Mouse (Mus musculus) neural tube, embryonic 10.5 days (tissue): Measurements from ENCODE around the gene Grid2.
"Not testable (repeated sequence)": the region's sequence is repeated elsewhere in the genome, so short reads cannot be mapped to it uniquely, and the experiment has no call there.

Experiments used
- DNase-seq: peaks from one replicate; pipeline ENCODE4 v3.0.0-alpha.2; 2017; ENCODE audit warnings: low spot score; ENCODE audit errors: extremely low spot score

The Grid2 gene

DNA sequence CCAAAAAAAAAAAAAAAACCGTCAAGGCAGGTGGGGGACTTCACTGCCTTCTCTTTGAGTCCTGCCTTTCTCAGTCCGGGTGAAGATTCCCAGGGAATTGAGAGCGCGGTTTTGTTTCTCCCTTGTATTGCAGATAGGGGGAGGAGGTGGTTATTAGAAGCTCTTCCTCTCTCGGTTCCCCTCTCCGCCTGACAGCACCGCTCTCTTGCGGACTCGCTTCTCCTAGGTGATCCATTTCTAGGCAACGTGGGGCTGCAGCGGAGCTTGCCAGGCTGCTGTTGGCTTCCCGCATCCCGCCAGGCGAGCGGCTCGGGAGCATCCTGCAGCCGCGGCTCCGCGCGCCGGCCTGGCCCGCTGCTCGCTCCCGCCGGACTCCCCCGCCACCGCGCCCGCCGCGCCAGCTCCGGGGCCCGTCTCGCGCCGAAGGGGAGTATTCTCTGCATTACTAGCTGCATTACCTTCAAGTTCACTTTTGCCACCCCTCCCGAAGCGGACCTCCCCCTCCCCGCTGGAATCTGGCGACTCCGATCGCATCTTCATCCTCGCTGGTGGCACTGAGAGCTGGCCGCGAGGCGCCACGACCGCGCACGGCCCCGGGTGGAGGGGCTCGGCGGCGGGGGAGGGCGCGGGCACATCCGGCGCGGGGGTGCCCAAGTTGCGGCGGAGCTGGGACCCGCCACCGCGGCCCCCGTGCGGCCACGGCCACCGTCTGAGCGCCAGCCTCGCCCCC, at the start of gene Grid2:
Gene Grid2, plus strand, starts transcription at position 51 of the 730 bp plus-strand sequence.
- DNase-seq = peak; percentile 76

GRCm38 (mm10) chr6:63250738-63251137, 4.9 kb upstream of the Grid2 start:
- no peak for DNase-seq

DNA sequence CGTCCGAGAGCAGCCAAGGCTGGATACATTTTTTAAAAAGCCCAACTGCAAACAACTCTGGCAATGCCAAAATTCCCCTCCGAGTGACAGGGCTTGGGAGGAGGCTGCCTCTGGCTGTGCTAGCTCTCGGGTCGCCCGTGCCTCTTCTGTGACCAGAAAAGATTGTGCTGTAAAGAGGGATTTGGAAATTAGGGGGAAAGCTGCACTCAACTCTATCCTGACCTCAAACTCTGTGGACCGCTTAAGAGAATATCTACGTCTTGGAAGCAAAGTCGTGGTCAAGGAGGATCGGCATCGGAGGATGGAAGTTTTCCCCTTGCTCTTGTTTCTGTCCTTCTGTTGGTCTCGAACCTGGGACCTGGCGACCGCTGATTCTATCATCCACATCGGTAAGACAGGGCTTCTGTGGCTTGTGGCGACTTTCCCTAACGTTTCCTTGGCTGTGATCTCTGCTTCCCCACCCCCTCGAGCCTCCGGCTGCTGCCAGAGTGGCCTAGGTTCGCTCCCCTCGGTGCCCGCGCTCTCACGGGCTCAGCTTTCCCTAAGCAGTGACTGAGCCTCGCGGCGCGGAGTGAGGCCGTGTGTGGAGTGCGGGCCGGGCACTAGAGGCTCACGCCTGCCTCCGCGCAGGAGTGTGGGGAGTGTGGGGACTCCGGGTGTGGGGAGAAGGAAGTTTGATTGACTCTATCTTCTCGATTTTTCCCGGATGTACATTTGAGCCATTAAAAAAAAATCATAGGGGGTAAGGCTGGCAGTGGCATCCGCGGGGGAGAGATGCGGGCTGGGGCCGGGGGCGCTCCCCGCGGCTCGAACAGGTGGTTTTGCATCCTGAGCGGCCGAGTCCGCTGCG, 1.1 kb downstream of the Grid2 start:
- DNase-seq = peak; percentile 64

DNA sequence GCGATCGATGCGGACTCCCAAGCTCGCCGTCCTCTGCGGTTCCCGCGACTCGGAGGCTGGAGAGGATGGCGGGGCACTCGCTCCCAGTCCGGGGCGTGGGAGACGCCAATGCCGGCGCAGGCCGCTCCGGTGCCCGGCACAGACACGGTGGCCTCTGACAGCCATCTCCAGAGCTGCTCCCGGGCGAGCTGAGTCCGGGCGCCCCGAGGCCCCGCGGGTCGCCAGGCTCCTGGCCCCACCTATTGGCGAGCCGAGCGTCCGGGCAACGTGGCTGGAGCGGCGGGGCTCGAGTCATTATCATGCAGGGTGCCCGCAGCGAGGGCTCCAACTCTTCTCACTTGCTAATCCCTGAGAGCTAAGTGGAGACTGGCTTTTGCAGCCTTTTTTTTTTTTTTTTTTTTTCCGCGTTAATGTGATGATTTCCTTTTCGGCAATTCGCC, 1.8 kb downstream of the Grid2 start:
- peak; percentile 78 for DNase-seq

DNA sequence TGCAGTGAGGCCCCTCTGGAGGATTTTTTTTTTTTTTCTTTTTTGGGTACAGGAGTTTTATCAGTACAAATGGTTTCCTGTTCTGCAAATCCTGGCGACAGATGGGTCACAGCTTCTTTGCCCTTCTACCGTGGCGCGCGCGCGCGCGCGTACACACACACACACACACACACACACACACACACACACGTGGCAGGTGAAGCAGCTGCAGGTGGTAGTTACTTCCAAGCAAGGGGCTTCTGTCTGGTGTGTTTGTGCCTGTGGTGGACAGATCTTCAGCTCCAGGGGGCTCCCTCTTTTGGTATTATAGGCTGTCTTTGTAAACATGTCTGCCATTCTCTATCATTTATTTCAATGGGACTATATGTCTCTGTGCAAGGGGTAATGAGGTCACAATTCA, 2.2 kb downstream of the Grid2 start:
- peak; percentile 47 for DNase-seq

- DNase-seq = peak; percentile 18
Measured at GRCm38 (mm10) chr6:63259764-63260163, 4.1 kb downstream of the Grid2 start.

GRCm38 (mm10) chr6:63284419-63284818, 28.7 kb downstream of the Grid2 start:
- DNase-seq = no peak

GRCm38 (mm10) chr6:63342438-63343004, 86.8 kb downstream of the Grid2 start:
- DNase-seq = no peak

DNA sequence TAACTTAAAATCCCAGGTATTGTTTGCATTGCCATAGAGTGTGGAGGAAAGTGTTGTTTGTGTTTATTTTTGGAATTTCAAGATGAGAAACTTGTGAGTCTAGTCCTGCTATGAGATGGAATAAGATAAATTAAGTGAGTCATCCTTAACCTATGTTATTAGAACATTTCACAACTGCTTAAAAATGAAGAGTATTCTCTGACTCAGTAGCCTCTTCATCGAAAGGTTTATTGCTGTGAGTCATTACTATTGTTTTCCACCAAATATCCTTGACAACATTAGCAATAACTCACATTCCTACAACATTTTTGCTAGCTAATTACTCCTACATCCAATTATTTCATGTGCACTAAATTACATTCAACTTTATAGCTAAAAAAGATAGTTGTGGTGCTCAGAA, 91.3 kb downstream of the Grid2 start:
- DNase-seq = no peak

GRCm38 (mm10) chr6:63381061-63381611, 125.5 kb downstream of the Grid2 start:
- no peak for DNase-seq

GRCm38 (mm10) chr6:63401698-63402097, 146.0 kb downstream of the Grid2 start:
- no peak for DNase-seq

DNA sequence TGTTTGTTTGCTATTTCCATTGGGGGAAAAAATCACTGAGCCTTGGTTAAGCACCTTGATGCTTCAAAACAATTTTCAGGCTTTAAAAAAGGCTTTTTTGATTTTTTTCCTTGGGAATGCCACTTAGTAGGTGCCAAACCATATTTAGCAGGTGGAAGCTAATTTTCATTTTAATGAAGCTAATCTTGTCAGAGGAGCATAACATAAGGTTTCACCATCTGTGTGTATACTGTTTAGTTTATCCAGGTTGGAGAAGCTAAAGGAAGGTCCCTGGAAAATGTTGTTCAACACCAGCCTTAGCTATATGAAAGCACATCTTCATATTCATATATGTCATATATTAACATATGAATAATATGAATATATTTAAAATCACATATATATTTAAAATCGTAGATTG, 161.9 kb downstream of the Grid2 start:
- no peak for DNase-seq

DNA sequence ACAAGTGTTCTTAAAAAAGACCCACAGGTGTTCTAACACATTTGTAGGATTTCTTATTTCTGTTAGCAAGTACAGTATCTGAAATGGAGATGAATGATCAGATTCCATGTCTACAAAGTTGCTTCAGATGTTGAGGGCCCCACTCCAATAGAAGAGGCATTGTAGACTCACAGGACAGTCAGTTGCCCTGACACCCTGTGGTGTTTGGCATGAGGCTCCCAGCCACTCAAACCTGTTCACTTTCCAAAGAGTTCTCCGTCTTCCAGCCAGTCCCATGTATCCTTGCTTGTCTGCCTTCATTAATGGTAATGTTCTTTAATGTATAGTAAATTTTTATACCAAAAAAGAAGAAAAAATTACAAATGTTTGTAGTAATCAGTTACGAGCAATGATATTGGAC, 177.1 kb downstream of the Grid2 start:
- no peak for DNase-seq

DNA sequence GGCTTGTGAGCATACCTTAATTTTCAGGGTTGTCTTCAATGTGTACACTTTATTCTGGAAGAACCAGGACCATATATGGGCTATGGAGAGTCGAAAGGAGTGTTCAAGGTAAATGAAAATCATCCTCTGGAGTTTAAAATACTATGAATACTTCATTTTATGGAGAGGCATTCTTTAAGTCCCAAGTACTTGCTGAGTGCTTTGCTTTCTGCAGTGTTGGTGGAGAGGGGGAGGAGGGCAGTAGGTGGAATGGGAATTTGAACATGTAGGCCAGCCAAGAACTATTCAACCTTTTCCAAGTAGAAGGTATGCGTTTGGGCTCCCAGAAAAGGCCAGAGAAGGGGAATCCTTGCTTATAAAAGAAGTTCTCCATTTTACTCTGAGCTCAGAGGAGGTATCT, 192.5 kb downstream of the Grid2 start:
- DNase-seq = no peak

DNA sequence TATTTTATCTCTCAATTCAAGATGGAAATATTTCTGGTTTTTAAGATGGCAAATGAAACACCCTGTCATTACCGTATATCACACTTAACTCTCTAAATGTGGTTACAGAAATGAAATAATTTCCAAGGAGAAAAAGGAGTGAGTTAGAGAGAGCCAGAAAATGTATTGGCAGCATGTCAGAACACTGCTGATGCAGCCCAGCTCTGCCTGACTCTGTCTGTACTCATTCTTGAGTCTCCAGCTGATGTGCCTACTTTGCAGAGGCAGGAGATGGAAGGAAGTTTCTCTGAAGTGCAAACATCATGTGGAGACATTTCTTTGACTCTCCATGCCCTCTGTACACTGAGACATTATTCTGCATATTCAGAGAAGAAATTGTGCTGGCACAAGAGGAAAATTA, 226.5 kb downstream of the Grid2 start:
- DNase-seq = no peak

DNA sequence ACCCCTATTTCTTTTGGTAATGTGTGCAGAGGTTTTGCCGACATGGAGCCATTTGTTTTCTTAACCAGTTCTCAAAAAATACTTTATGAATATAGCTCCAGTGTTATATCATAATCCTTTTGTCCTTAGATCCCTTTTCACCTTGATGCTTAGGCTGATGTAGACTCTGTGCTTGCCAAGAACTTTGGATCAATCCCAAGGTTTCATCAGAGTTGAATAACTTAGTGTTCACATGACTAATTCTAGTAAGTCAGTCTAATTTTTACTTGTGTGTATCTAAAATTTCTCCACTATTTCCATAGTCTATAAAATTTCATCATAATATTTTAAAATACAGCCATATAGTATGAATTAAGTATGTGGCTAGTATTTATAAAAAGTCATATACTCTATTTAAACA, 259.3 kb downstream of the Grid2 start:
- no peak for DNase-seq

GRCm38 (mm10) chr6:63515957-63516356, 260.3 kb downstream of the Grid2 start:
- DNase-seq = no peak

DNA sequence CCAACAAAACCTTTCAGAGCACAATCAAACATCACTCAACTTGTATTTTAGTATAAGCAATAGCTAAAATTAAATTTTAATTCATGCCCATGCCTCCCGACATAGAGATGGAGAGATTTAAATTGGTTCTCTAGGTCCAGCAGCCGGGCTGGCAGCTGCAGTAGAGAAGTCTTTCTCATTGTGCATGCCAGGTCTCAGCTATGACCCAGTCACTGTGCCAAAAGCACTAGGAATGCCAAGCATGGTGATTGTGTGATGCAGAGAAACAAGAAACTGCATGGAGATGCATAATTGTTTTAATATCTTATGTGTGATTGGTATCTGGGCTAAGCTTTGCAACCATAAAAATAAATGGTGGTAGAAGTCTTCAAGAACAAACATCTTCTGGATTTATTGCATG, 276.1 kb downstream of the Grid2 start:
- DNase-seq = no peak

DNA sequence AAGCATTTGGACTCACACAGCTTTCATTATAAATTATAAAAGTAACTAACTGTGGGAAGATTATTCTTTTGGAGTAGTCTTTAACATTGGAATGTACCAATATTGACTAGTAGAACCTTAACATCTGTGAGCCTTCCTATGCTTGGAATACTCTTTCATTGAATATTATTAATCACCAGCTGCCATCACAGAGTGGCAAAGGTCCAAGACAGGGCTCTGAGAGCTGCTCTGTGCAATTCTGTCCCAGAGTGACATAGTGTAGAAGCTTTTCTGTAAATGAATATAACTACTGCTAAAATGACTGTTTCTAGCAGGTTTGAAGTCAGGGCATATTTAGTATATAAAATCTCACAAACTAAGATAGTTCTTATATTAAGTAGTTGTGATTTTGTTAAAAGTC, 277.2 kb downstream of the Grid2 start:
- DNase-seq = no peak

- no peak for DNase-seq
Measured at GRCm38 (mm10) chr6:63547741-63548140, 292.1 kb downstream of the Grid2 start.

GRCm38 (mm10) chr6:63568741-63569140, 313.1 kb downstream of the Grid2 start:
- DNase-seq = not testable (repeated sequence)

DNA sequence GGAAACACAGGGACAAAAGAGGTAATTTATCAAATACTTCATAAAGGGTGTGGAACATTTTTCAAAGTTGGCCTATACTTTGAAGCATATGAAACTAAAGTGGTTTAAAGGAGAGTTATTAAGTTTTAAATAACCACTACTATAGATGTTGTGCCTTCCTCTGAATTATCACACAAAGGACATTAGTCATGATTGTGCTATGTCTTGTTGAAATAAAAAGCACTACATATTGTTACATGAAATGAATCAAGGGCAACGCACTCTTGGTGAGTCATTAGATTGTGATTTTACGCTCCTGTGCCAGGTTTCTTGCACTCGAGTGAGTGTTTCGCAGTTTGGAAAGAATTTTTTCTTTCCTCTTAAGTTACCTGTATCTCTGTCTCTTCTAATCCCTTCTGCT, 335.0 kb downstream of the Grid2 start:
- DNase-seq = no peak
